Mouse (Mus musculus) activated CD4-positive, CD25-positive, alpha-beta regulatory T cell, adult 4 months (primary cell): Measurements from ENCODE around the gene Rnf150. TPM values are rescaled to one million over a fixed set of nuclear protein-coding genes. Genes with fewer than 3 reads are reported as not detected.

ENCODE experiments used
- ATAC-seq: one replicate; pipeline ENCODE4 v1.8.0; 2017
- polyA plus RNA-seq, 2 experiments: library from polyadenylated mRNA; unstranded; fragments of 100-300 nt; shearing (Covaris generic); gene quantifications; one replicate each; pipeline ENCODE4 v1.2.1; 2017

Rnf150 gene
- polyA plus RNA-seq, 2 experiments from 2014 or later, result not detected

GRCm38 (mm10) chr8:82889062-82889720 lies 26.0 kb downstream of the Rnf150 start:
- no peak for ATAC-seq

- no peak for ATAC-seq
Observed at GRCm38 (mm10) chr8:82895091-82895490, 31.9 kb downstream of the Rnf150 start.

GRCm38 (mm10) chr8:82896796-82897195 lies 33.6 kb downstream of the Rnf150 start:
- no peak for ATAC-seq

DNA sequence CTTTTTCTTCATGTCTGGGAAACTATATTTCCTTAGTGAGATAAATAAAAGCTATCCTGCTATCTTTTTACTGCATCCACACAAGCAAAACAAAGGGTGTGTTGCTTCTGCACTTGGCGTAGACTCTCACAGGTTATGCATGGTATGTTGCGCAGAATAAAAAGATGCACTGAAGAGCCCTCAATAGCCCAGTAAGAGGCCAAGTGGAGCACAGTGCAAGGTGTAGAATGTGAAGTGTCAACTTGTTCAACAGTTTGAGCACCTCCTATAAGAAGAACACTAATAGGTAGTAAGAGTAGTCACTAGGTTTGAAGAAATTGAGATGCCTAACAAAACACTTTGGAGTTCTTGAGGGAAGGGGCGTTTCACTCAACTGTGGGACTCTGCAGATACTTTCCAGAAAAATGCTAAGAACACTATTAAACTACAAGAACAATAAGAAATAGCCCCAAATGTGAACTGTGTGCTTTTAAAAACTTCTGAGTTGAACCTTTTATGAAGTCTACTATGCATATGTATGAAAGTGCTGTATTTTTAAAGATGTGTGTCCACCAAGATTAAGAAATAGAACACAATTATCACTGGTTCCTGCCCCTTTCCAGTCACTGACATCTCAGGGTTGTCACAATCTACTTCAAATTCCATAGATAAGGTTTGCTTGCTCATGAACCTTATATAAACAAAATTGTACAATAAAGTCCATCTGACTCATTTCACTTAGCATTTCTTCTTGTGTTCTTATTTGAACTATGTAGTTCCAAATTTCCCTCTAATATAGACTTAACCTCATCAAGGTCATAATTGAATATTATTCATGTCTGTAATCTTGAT lies 34.7 kb downstream of the Rnf150 start:
- no peak for ATAC-seq

GRCm38 (mm10) chr8:82898459-82898841 lies 35.3 kb downstream of the Rnf150 start:
- ATAC-seq, result no peak

DNA sequence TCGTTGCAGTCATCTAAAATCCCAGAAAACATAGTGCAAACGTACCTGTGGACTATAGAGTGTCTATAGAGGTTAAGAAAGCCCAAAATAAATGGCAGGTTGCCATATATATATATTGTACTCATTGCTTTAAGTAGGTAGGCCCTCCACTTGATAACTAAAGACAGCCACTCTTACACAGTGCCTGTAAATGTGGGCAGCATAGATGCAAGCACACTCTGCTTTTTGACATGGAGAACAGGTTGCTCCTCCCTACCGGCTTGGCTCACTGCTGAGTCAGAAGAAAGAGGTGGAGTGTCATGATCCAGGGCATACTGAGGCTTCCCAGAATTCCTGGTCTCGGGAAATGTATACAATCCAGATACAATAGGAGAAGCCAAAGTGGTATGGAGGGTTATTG lies 37.8 kb downstream of the Rnf150 start:
- no peak for ATAC-seq

DNA sequence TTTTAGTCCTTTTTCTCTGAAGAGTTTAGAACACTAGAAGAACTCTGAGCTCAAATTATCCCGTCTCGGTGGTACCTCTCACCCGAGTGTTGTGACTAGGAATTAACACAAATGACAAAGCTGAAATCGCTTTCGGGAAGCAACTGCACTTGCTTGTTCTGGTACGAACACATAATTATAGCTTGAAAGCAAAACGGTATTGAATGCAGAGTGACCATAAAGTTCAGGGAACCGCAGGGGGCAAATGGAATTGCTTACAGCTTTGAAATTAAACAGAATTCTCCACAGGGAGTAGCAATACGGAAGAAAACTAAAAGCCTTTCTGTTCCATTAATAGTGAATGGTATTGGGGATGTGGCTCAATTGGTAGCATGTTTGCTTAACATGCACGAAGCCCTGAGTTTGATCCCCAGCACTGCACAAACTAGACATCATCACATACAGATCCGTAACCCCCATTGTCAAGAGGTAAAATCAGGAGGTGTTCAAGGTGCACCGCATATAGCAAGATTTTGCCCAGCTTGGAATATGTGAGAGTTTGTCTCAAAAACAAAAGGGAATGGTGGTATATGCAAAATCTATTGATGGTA lies 38.5 kb downstream of the Rnf150 start:
- ATAC-seq, result no peak

GRCm38 (mm10) chr8:82903497-82903896 lies 40.3 kb downstream of the Rnf150 start:
- no peak for ATAC-seq

DNA sequence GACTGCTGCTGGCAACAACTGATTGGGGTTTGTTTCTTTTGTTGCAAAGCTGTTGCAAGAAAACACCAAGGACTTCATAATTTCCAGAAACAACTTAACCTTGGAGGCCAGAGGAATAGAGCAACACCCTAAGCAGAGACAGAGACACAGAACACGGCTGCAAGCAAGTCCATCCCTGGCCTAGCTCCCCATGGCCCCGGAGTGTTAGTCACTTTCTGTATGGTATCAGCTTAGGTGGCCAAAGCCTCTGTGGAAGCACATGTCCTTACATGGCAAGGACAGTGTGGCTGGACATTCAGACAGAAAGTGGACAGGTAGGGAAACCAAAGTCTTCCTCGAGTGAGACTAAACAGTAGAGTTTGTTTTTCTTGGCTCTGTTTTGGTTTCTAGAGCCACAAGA lies 44.1 kb downstream of the Rnf150 start:
- ATAC-seq, result no peak

DNA sequence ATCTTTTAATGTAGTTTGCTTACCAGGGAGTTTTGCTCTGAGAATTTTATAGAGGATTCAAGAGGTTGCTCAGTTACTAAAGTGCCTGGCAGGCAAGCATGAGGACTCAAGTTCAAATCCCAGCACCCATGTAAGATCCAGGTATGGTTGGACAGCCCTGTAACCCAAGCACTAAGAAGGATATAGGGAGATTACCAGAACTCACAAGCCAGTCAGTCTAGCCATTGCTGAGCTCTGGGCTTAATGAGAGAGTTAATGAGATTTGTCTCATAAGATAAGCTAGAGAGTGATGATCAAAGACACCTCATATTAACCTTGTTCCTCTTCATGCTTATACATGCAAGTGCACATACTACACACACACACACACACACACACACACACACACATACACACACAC lies 48.3 kb downstream of the Rnf150 start:
- no peak for ATAC-seq

GRCm38 (mm10) chr8:82912282-82912681 lies 49.1 kb downstream of the Rnf150 start:
- no peak for ATAC-seq

GRCm38 (mm10) chr8:82914543-82914942 lies 51.4 kb downstream of the Rnf150 start:
- ATAC-seq, result no peak

DNA sequence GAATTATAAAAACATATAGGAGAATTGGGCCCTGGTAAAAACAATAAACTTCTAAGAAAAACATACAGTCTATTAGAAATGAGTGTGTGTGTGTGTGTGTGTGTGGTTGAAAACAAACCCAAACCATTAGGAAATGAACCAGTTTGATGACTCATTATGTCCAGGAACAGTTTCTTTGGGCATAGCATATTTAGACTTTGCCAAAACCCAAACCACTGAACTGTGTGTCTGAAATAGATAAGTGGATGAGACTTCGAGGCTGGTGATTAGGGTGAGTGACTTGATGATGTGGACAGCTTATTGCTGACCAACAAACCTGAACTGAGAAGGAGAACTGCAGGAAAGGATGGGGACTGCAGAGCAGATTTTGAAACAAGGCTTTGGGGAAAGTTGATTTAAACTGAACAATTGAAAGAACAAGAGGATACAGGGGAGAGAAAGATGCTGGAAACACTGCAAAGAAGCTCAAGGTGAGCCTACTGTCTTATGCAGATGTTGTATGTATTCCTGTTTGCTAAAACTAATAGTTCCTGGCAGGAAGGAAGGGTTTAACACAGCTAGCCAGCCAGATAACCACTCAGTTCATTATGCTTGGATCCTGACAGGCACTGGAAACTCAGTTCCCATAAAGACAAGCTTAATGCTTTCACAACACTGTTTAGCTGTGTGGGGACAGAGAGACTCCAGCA lies 53.8 kb downstream of the Rnf150 start:
- ATAC-seq, result no peak

GRCm38 (mm10) chr8:82917540-82918316 lies 54.6 kb downstream of the Rnf150 start:
- ATAC-seq, result no peak

DNA sequence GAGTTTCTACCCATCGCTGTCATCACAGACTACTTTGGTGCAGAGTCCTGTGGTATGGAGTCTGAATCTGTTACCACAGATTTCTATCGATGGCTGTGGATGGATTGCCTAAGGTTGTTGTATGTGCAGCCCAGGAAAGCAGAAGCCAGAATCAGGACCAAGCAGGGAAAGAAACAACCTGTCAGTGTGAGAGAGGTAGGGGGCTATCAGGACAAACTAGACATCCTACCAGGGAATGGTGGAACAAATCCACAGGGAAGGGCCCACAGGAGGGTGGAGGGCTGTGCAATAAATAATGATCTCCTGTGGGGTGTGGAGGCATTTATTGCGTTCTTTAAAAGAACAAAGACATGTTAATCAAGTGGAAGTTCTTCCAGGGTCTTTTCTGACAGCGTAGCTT lies 56.5 kb downstream of the Rnf150 start:
- no peak for ATAC-seq

DNA sequence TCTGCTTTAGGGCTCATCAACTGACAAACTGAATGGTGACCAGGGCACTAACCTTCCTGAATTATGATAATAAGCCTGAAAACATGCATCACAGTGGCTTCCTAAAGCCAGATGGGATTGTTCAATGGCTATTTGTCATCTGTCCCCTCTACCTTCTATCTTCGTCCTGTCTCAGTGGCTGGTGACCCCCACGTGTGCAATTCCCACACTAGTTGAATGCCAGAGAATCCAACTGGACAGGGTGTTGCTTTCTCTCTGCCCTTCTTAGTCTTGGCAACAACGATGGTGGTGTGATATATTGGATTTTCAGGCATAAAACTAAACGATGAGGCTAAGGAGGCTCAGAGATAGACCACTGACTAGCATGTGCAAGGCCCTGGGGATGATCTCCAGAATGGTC lies 57.0 kb downstream of the Rnf150 start:
- ATAC-seq, result no peak

GRCm38 (mm10) chr8:82925286-82925685 lies 62.1 kb downstream of the Rnf150 start:
- no peak for ATAC-seq

- no peak for ATAC-seq
Observed at GRCm38 (mm10) chr8:82926518-82926917, 63.4 kb downstream of the Rnf150 start.

GRCm38 (mm10) chr8:82931554-82931953 lies 68.4 kb downstream of the Rnf150 start:
- no peak for ATAC-seq

DNA sequence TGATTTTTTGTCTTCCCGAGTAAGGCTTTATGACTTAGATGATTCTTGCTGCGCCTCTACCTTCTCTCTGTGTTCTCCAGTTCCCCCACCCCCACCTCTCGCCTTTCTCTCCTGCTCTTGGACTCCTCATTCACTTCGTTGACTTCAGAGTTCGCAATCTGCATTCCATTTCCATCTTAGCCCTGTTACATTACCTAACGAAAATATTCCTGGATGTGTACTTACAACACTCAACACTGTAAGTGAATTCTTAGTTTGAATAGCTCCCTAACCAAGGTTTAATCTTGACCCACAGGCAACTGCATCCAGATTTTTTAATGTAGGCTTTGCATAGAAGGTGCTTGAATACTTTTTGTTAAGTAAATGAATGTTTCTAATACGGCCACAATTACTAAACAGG lies 73.0 kb downstream of the Rnf150 start:
- ATAC-seq, result no peak

- no peak for ATAC-seq
Observed at GRCm38 (mm10) chr8:82936866-82937265, 73.7 kb downstream of the Rnf150 start.

DNA sequence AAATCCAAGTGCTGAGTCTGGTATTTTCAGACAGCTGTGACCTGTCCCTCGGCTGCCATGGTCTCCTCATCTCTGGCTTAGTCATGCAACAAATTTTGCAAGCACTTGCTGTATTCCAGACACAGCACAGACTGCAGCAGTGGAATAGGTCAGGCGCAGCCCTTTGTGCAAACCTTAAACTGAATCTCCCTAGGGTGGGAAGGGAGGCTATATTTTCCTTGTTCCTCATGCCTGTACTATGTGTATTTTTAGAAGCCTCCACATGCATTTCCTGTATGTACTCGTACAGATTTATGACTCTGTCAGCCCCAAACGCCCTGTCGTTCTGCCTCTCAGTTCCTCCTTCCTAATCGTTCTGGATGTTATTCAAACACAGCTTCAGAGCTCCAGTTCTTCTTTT lies 76.8 kb downstream of the Rnf150 start:
- no peak for ATAC-seq
